Mouse (Mus musculus) megakaryocyte, embryonic 14.5 days (primary cell): ENCODE results near the gene Nrf1. TPM values are rescaled to one million over a fixed set of nuclear protein-coding genes. Genes with fewer than 3 reads are reported as not detected.

Source experiments
- H3K27me3 ChIP-seq: replicated peaks from 2 replicates; pipeline ENCODE3; 2012; ENCODE audit warnings: inconsistent platforms
- H3K36me3 ChIP-seq: replicated peaks from 2 replicates; pipeline ENCODE3; 2012; ENCODE audit warnings: low read length, inconsistent platforms, mixed read lengths
- H3K4me1 ChIP-seq: 2 replicates; pipeline ENCODE4 v1.6.1; 2012; ENCODE audit warnings: inconsistent platforms
- H3K4me3 ChIP-seq: replicated peaks from 2 replicates; pipeline ENCODE3; 2012; ENCODE audit warnings: moderate library complexity, mild to moderate bottlenecking, inconsistent platforms
- H3K9me3 ChIP-seq: 2 replicates; pipeline ENCODE4 v1.6.1; 2012; ENCODE audit warnings: inconsistent platforms
- FLI1 ChIP-seq: IDR thresholded peaks from 2 replicates; pipeline ENCODE4 v1.6.1; 2012; ENCODE audit warnings: low read length, inconsistent platforms, mixed read lengths
- GATA1 ChIP-seq: IDR thresholded peaks from 3 replicates; pipeline ENCODE4 v1.6.1; 2012; ENCODE audit warnings: mixed read lengths, low read length, inconsistent platforms, borderline replicate concordance
- polyA plus RNA-seq: library from polyadenylated mRNA; stranded (reverse); fragments of >175 nt; gene quantifications from 2 replicates; pipeline ENCODE4 v1.2.3, GENCODE M21; 2012; ENCODE audit warnings: low replicate concordance; ENCODE audit not compliant: insufficient read depth

Nrf1 gene
- polyA plus RNA-seq, 1 experiment = 7.3 TPM

DNA sequence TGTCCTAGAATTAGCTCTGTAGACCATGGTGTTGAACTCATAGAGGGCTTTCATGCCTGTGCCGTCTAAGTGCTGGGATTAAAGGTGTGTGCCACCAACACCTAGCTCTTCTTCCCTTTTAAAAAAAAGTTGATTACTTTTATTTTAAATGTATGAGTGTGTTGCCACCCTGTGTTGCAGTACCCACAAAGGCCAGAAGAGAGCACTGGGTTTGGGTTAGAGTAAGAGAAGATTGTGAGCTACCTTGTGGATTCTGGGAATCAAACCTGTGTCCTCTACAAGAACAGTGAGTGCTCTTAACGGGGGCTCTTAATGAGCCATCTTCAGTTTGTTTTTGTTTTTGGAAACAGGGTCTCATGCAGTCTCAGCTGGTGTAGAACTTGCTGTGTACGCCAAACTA is 24.7 kb downstream of the Nrf1 start:
- TF ChIP-seq GATA1 (no peak), FLI1 (no peak)
- H3K36me3 ChIP-seq = peaks cover 3% of the 10 kb centered on the region
- peaks cover 42% of the 10 kb centered on the region for H3K4me1 ChIP-seq
- H3K4me3 ChIP-seq = no peak overlapping the region
- H3K27me3 ChIP-seq = no peaks in the 10 kb centered on the region
- H3K9me3 ChIP-seq = no peaks in the 10 kb centered on the region

DNA sequence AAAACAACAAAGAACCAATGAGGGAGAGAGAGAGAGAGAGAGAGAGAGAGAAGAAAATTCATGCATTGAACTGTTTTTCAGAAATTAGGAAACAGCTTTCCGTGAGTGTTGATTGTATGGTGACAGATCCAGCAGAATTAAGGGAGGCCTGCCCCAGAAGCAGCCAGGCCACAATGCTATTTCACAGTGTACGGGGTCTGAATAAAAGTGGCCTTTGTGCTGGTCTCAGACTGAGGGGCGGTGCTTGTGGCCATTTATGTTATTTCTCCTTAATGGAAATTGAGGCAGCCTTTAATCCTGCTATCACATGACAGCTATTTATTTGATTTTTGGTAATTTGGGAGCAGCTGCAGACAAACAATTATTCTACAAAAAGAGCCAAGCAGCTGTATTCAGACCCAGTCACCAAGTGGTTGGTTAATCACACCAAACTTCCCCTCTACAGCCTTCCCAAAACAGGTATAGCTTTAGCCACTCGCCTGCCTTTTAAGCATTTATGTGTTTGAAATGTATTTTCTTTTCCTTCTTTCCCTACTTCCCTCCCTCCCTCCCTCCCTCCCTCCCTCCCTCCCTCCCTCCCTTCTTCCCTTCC is 31.2 kb downstream of the Nrf1 start:
- TF ChIP-seq FLI1 (no peak), GATA1 (no peak)
- Histone ChIP-seq H3K4me3 (no peak overlapping the region), H3K36me3 (no peaks in the 10 kb centered on the region), H3K4me1 (peaks cover 64% of the 10 kb centered on the region), H3K27me3 (no peaks in the 10 kb centered on the region), H3K9me3 (no peaks in the 10 kb centered on the region)

DNA sequence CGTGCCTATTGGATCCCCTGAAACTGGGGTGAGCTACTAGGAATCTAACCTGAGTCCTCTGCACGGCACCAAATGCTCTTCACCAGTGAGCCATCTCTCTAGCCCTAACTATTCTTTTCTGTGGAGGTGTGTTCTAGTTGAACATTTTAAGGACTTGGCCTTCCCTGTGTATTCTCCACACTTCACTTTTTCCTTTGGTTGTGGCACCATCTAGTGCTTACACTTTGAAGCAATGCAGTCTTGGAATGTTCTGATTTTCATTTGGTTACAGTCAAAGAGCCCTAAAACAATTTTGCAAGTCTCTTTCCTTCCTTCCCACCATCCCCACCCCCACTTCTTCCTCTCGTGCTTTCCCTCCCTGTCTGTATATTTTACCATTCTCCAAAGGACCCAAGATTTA is 33.6 kb downstream of the Nrf1 start:
- no peaks in the 10 kb centered on the region for H3K9me3 ChIP-seq
- no peak for TF ChIP-seq GATA1
- TF ChIP-seq FLI1 = no peak
- H3K4me3 ChIP-seq = no peak overlapping the region
- no peaks in the 10 kb centered on the region for H3K36me3 ChIP-seq
- H3K4me1 ChIP-seq = peaks cover 63% of the 10 kb centered on the region
- no peaks in the 10 kb centered on the region for H3K27me3 ChIP-seq

DNA sequence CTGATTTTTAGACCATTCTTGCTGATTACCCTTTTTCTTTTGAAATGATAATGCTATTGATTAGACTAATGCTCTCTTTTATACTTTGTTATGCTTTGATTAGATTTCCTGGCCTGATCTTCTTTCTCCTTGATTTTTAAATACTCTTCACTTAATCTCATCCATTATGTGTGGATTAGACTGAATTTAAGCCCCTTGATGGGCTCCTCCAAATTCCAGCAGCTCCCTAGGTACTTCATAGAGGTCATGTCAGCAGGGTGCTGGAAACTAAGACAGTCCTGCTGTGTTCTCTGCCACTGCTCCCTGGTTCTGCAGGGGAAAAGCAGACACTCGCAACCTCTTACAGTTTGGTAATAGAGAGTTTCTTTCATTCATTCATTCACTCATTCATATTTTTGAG is 35.5 kb downstream of the Nrf1 start:
- Histone ChIP-seq H3K9me3 (no peaks in the 10 kb centered on the region), H3K27me3 (no peaks in the 10 kb centered on the region), H3K36me3 (no peaks in the 10 kb centered on the region), H3K4me3 (no peak overlapping the region), H3K4me1 (peaks cover 67% of the 10 kb centered on the region)
- no peak for TF ChIP-seq FLI1
- no peak for TF ChIP-seq GATA1

DNA sequence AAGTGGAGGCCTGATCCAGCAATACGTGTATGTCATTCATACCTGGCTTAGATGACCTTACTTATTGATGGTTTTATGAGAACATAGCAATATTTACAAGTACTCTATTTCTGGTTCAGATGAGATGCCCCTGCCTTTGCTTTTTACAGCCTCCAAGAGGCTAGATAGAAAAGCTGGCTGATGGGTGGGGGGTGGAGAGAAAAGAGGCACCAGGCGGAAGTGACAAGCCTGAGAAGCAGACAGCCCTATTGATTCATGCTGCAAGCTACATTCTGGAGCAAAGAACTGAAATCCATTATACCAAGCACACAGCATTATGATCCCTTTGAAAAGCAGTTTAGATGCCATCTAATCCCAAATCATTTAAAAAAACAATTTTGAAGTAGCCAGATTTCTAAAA is 37.6 kb downstream of the Nrf1 start:
- Histone ChIP-seq H3K36me3 (peaks cover 12% of the 10 kb centered on the region), H3K27me3 (no peaks in the 10 kb centered on the region), H3K4me1 (peaks cover 59% of the 10 kb centered on the region), H3K9me3 (no peaks in the 10 kb centered on the region), H3K4me3 (no peak overlapping the region)
- TF ChIP-seq GATA1 = no peak
- TF ChIP-seq FLI1 = no peak

DNA sequence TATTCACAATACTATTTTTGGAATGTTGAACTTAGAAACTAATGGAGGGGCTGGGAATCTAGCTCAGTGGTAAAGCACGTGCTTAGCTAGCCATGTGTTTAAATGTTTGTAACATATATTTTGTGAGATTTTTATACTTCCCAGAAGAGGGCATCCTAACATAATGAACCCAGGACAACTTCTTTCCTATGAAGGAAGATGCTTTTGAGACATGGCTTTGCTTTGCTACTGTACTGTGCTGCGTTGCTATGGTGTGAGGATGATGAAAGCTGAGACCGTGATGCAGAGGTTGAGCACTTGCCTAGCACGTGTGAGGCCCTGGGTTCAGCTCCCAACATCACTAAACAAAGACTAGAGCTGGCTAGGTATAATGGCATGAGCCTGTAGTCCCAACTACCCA is 43.4 kb downstream of the Nrf1 start:
- Histone ChIP-seq H3K4me3 (no peak overlapping the region), H3K4me1 (peaks cover 17% of the 10 kb centered on the region), H3K27me3 (no peaks in the 10 kb centered on the region), H3K9me3 (no peaks in the 10 kb centered on the region), H3K36me3 (peaks cover 67% of the 10 kb centered on the region)
- TF ChIP-seq GATA1 (no peak), FLI1 (no peak)

DNA sequence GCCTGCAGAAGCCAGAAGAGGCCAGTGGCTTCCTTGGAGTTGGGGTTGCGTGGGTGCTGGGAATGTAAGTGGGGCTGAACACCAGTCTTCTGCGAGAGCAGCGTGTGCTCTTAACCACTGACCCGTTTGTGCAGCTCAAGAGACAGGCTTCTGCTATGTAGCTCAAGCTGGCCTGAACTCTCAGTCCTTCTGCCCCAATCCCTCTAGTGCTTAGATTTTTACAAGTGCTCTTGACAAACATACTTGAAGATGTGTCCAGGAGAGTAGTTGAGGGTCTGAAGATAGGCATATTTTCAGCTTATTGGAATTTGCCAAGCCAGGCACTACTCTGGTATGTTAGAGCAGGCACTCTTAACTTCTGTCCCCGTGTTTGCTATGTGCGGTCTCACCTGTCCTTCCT is 45.0 kb downstream of the Nrf1 start:
- Histone ChIP-seq H3K27me3 (no peaks in the 10 kb centered on the region), H3K9me3 (no peaks in the 10 kb centered on the region), H3K4me1 (peaks cover 13% of the 10 kb centered on the region), H3K36me3 (peaks cover 83% of the 10 kb centered on the region), H3K4me3 (no peak overlapping the region)
- TF ChIP-seq GATA1 (no peak), FLI1 (no peak)

DNA sequence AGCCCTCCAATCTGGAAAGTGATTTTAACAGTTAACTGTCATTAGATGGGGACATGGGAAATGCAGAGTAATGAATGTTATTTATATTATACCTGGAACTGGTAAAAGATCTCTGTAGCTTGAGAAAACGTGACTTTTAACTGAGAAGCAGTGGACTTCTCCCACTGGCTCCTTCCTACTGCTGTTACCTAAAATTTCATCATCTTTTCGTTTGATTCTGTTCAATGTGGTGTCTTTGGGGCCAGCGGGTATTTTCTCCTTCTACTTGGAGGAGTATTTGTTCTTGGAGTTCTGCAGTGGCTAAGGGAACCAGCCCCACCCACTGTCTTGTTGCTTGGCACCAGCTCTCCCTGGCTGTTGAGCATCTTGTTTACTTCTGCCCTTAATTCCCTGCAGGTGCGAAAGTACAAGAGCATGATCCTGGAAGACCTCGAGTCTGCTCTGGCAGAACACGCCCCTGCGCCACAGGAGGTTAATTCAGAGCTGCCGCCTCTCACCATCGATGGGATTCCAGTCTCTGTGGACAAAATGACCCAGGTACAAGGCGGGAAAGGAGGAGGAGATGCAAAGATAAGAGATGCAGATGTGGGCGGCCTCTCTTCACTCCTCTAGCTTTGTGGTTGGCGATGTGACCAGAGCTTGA is 54.1 kb downstream of the Nrf1 start:
- TF ChIP-seq FLI1 (no peak), GATA1 (no peak)
- no peaks in the 10 kb centered on the region for H3K27me3 ChIP-seq
- no peak overlapping the region for H3K4me3 ChIP-seq
- H3K9me3 ChIP-seq = no peaks in the 10 kb centered on the region
- peaks cover 96% of the 10 kb centered on the region for H3K36me3 ChIP-seq
- peaks cover 2% of the 10 kb centered on the region for H3K4me1 ChIP-seq

DNA sequence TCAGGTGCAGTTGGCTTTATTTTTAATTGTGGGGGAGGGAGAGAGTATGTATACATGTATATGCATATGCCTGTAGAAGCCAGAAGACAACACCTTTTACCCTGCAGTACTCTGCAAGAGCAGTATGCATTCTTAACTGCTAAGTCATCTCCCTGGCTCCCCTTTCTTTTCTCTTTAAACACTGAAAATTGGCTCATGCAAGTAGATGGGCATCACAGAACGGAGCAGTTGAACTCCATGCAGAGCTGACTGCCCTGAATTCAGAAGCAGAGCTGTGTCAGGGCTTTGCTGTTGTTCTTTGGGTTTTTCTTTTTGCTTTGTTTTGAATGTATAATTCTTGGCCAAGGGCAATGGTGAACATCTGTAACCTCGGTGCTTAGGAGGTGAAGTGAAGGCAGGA is 58.3 kb downstream of the Nrf1 start:
- TF ChIP-seq FLI1 (no peak), GATA1 (no peak)
- H3K36me3 ChIP-seq = peaks cover 89% of the 10 kb centered on the region
- H3K4me1 ChIP-seq = peaks cover 18% of the 10 kb centered on the region
- H3K27me3 ChIP-seq = no peaks in the 10 kb centered on the region
- H3K9me3 ChIP-seq = no peaks in the 10 kb centered on the region
- no peak overlapping the region for H3K4me3 ChIP-seq

DNA sequence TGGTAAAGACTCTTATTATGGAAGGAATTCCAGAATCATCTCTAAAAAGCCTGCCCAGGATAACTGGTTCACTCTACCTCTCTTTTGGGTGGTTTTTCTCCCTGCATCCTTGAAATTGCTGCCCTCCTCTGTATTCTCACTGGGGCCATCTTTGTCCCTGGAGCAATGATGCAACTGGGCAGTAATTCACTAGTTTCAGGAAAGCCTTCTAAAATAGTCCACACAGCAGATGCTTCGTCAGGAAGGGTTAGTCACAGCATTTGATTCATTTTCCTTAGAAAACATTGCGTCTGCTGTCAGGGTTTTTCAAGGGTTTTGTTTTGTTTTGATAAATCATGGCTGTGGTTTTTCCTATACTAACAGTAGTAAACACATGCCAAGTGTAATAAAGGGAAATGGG is 59.7 kb downstream of the Nrf1 start:
- peaks cover 18% of the 10 kb centered on the region for H3K4me1 ChIP-seq
- TF ChIP-seq GATA1 (no peak), FLI1 (no peak)
- no peaks in the 10 kb centered on the region for H3K9me3 ChIP-seq
- H3K27me3 ChIP-seq = no peaks in the 10 kb centered on the region
- peaks cover 87% of the 10 kb centered on the region for H3K36me3 ChIP-seq
- no peak overlapping the region for H3K4me3 ChIP-seq
